Mouse (Mus musculus) small intestine, adult 2 months (tissue): Measurements from ENCODE around the gene Akr1a1. TPM values are rescaled to one million over a fixed set of nuclear protein-coding genes. Genes with fewer than 3 reads are reported as not detected.
A peak's percentile ranks its signal among the peaks of the same experiment; 100 is the strongest.

Experiments
- H3K27ac ChIP-seq: fragments of 200-500 bp; 2 replicates; pipeline ENCODE4 v1.5.1; 2012; ENCODE audit warnings: low read depth, low read length, control low read depth, inconsistent platforms; ENCODE audit not compliant: insufficient read depth
- H3K27me3 ChIP-seq: fragments of 200-500 bp; 2 replicates; pipeline ENCODE4 v1.6.1; 2012; ENCODE audit warnings: mild to moderate bottlenecking, moderate library complexity, low read length, inconsistent platforms; ENCODE audit not compliant: control insufficient read depth, insufficient read depth
- H3K36me3 ChIP-seq: fragments of 200-500 bp; 2 replicates; pipeline ENCODE4 v1.6.1; 2012; ENCODE audit warnings: mild to moderate bottlenecking, low read length, control low read depth, inconsistent platforms; ENCODE audit not compliant: control insufficient read depth, insufficient read depth
- H3K4me1 ChIP-seq: fragments of 200-500 bp; 2 replicates; pipeline ENCODE4 v1.6.1; 2012; ENCODE audit warnings: low read length, inconsistent platforms, mixed read lengths; ENCODE audit not compliant: control insufficient read depth, insufficient read depth, insufficient read length
- H3K4me3 ChIP-seq: fragments of 200-500 bp; 2 replicates; pipeline ENCODE4 v1.5.1; 2012; ENCODE audit warnings: low read depth, mild to moderate bottlenecking, control low read depth, inconsistent platforms, low read length, moderate library complexity
- CTCF ChIP-seq: fragments of 200-500 bp; IDR thresholded peaks from 2 replicates; pipeline ENCODE4 v1.5.1; 2012; ENCODE audit warnings: low read depth, mild to moderate bottlenecking, control low read depth, inconsistent platforms, low read length, moderate library complexity, mixed read lengths; ENCODE audit not compliant: insufficient replicate concordance, insufficient read length; ENCODE audit errors: extremely low read depth
- POLR2A ChIP-seq: fragments of 200-500 bp; IDR thresholded peaks from 2 replicates; pipeline ENCODE4 v1.6.1; 2012; ENCODE audit warnings: low read depth, mild to moderate bottlenecking, control low read depth, inconsistent platforms, low read length, moderate library complexity
- WGBS: fragments of 180-500 bp; shearing (Covaris S2); methylation state at CpG from one replicate; pipeline ENCODE4 v1.1.7; 2018; 5-methylcytosine and 5-hydroxymethylcytosine counted together
- polyA plus RNA-seq: library from polyadenylated mRNA; depleted of rRNA; stranded (reverse); fragments of >200 nt; gene quantifications from 2 replicates; pipeline ENCODE4 v1.2.3, GENCODE M21; 2012; rRNA removed

The Akr1a1 gene
- polyA plus RNA-seq = 304 and 652 TPM in 2 replicates

- Histone ChIP-seq H3K27me3 (no peaks in the 10 kb centered on the region), H3K4me1 (peaks cover 13% of the 10 kb centered on the region; the same call in 1 of the 2 replicates), H3K36me3 (peaks cover 11% of the 10 kb centered on the region), H3K4me3 (peak within 1 kb of the TSS; percentile 96), H3K27ac (peak within 1 kb of the TSS; percentile 93)
- TF ChIP-seq POLR2A (peak; percentile 91), CTCF (no peak)
- WGBS = under 1% methylated on average over 39 of the region's 39 CpGs
These were observed at the start of gene Akr1a1 for GRCm38 (mm10) chr4:116650924-116651796. Akr1a1 (minus strand) TSS chr4:116651680.

DNA sequence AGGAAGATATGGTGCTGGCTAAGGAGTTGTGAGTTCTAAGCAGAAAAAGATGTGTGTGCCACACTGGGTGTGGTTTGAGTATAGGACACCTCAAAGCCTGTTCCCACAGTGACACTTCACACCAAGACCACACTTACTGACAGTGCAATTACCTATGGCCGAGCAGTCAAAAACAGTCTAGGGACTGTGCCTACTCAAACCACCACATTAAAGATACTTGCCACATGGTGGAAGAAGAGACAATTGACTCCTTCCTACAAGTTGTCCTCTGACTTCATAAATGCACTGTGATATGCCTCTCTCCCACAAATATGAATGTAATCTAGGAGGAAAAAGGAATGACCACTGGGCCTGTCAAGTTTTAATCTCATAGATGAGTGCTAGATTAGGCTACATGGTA lies 49.5 kb upstream of the Akr1a1 start:
- H3K36me3 ChIP-seq = peaks cover 46% of the 10 kb centered on the region
- TF ChIP-seq CTCF = no peak
- TF ChIP-seq POLR2A = no peak
- no peak overlapping the region for H3K27ac ChIP-seq
- H3K27me3 ChIP-seq = no peaks in the 10 kb centered on the region
- 81% methylated on average over 1 of the region's 1 CpGs for WGBS
- H3K4me1 ChIP-seq = no peaks in the 10 kb centered on the region
- no peak overlapping the region for H3K4me3 ChIP-seq

- no peaks in the 10 kb centered on the region for H3K4me1 ChIP-seq
- H3K4me3 ChIP-seq = no peak overlapping the region
- H3K27ac ChIP-seq = no peak overlapping the region
- TF ChIP-seq POLR2A = no peak
- TF ChIP-seq CTCF = no peak
- H3K36me3 ChIP-seq = peaks cover 61% of the 10 kb centered on the region
- no peaks in the 10 kb centered on the region for H3K27me3 ChIP-seq
- WGBS = 42% methylated on average over 2 of the region's 2 CpGs
These were observed 47.3 kb upstream of the Akr1a1 start for GRCm38 (mm10) chr4:116698693-116699342.

DNA sequence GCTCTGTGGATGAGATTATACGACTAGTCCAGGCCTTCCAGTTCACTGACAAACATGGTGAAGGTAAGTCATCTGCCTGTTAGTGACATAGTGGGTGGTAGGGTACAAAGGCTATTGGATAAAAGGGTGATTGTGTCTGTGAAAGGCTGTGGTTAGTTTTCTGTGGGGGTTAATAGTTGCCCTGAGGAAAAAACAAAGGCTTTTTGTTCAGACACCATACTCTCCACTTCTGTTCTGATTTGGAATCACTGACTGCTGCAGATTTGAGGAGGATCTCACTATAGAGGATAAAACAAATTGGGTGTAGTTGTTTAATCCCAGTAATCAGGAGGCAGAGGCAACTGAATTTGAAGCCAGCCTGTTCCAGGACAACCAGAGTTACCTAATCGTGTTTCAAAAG lies 42.3 kb upstream of the Akr1a1 start:
- Histone ChIP-seq H3K4me3 (no peak overlapping the region), H3K27ac (no peak overlapping the region), H3K27me3 (no peaks in the 10 kb centered on the region), H3K4me1 (peaks cover 2% of the 10 kb centered on the region; the same call in 1 of the 2 replicates), H3K36me3 (peaks cover 79% of the 10 kb centered on the region)
- TF ChIP-seq CTCF (no peak), POLR2A (no peak)
- WGBS = 60% methylated on average over 2 of the region's 2 CpGs

DNA sequence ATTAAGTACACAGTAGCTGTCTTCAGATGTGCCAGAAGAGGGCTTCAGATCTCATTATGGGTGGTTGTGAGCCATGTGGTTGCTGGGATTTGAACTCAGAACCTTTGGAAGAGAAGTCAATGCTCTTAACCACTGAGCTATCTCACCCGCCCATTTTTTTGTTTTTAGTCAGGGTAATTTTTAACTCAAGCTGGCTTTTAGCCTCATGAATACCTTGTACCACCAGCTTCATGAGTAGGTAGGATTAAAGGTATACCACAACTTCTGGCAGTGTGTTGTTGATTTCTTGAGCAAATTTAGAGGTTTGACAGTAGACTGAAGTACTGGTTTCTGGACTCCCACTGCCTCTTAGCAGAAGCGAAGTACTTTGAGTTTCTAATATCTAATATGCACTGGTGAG lies 40.7 kb upstream of the Akr1a1 start:
- H3K36me3 ChIP-seq = peaks cover 73% of the 10 kb centered on the region
- H3K4me1 ChIP-seq = peaks cover 2% of the 10 kb centered on the region; the same call in 1 of the 2 replicates
- H3K27ac ChIP-seq = no peak overlapping the region
- no peak for TF ChIP-seq CTCF
- 79% methylated on average over 2 of the region's 2 CpGs for WGBS
- no peaks in the 10 kb centered on the region for H3K27me3 ChIP-seq
- H3K4me3 ChIP-seq = no peak overlapping the region

DNA sequence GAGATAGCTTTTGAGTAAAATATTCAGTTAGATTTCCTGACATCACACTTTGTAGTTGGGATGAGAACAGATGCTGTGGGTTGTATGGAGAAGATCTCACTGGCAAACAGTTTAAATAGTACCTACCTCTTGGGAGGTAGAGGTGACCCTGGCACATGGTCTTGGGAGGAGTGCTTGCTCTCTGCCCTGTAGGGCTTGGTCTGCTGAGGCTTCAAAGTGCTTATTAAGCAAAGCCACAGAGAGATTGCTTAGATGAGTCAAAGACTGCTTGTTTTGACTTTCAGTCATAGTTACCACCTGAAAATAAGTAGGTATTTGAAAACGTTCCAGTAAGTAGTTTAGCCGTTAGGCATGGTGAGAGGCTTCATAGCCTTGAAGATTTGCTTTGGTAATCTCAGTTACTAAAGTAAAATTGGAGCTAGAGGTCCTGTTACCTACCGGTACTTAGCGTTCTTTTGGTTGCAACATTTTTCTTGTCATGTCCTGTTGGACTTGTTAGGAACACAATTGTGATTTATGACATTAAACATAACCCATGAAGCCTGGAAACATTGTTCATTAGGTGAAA lies 37.9 kb upstream of the Akr1a1 start:
- H3K27ac ChIP-seq = no peak overlapping the region
- 49% methylated on average over 4 of the region's 4 CpGs for WGBS

GRCm38 (mm10) chr4:116687041-116687440 lies 35.6 kb upstream of the Akr1a1 start:
- no peak overlapping the region for H3K4me3 ChIP-seq
- H3K27me3 ChIP-seq = no peaks in the 10 kb centered on the region
- WGBS = 9% methylated on average over 1 of the region's 1 CpGs
- peaks cover 10% of the 10 kb centered on the region; the same call in 1 of the 2 replicates for H3K4me1 ChIP-seq
- H3K36me3 ChIP-seq = peaks cover 30% of the 10 kb centered on the region
- peak overlapping the region; percentile 83 for H3K27ac ChIP-seq
- no peak for TF ChIP-seq CTCF
- no peak for TF ChIP-seq POLR2A

More for the DNA sequence above, 37.9 kb upstream of the Akr1a1 start:
- peaks cover 4% of the 10 kb centered on the region; the same call in 1 of the 2 replicates for H3K4me1 ChIP-seq
- H3K4me3 ChIP-seq = no peak overlapping the region
- H3K36me3 ChIP-seq = peaks cover 51% of the 10 kb centered on the region
- H3K27me3 ChIP-seq = no peaks in the 10 kb centered on the region
- TF ChIP-seq CTCF (no peak), POLR2A (no peak)
